Mouse (Mus musculus) midbrain, postnatal 0 days (tissue): ENCODE measurements at regions not wholly inside any gene's neighbourhood (a gene's known extent, or its start where the extent isn't known, plus 50 kb on each side); places are given as distances from the start of the nearest gene placed in this dataset.

Experiments
- ATAC-seq: fragments of 200-750 bp; cut with Nextera tagmentation; 2 replicates; pipeline ENCODE4 v1.8.0; 2017; ENCODE audit warnings: moderate number of reproducible peaks, mild to moderate bottlenecking, moderate TSS enrichment, moderate library complexity; ENCODE audit not compliant: low FRiP score
- DNase-seq: peaks from one replicate; pipeline ENCODE4 v3.0.0-alpha.2; 2015; ENCODE audit warnings: low spot score
- H3K27ac ChIP-seq: fragments of 300-500 bp; sonication (generic); 2 replicates; pipeline ENCODE4 v1.5.1; 2014; ENCODE audit warnings: low read depth, mild to moderate bottlenecking, low read length, mixed read lengths
- H3K27me3 ChIP-seq: fragments of 300-500 bp; sonication (generic); 2 replicates; pipeline ENCODE4 v1.6.1; 2014; ENCODE audit warnings: low read length, control low read depth, mixed read lengths; ENCODE audit not compliant: insufficient read depth
- H3K36me3 ChIP-seq: fragments of 300-500 bp; sonication (generic); 2 replicates; pipeline ENCODE4 v1.6.1; 2014; ENCODE audit warnings: low read length, control low read depth, mixed read lengths; ENCODE audit not compliant: insufficient read depth
- H3K4me1 ChIP-seq: fragments of 300-500 bp; sonication (generic); 2 replicates; pipeline ENCODE4 v1.6.1; 2014; ENCODE audit warnings: mild to moderate bottlenecking, control low read depth, antibody characterized with exemption, low read length, mixed read lengths; ENCODE audit not compliant: insufficient read depth
- H3K4me2 ChIP-seq: fragments of 300-500 bp; sonication (generic); 2 replicates; pipeline ENCODE4 v1.6.1; 2014; ENCODE audit warnings: low read depth, mild to moderate bottlenecking, low read length, mixed read lengths; ENCODE audit not compliant: poor library complexity, severe bottlenecking
- H3K4me3 ChIP-seq: fragments of 300-500 bp; sonication (generic); 2 replicates; pipeline ENCODE4 v1.5.1; 2014; ENCODE audit warnings: low read depth, mild to moderate bottlenecking, low read length, moderate library complexity
- H3K9ac ChIP-seq: fragments of 300-500 bp; sonication (generic); replicated peaks from 2 replicates; pipeline ENCODE4 v1.6.1; 2014; ENCODE audit warnings: mild to moderate bottlenecking, low read length, moderate library complexity, mixed read lengths; ENCODE audit not compliant: poor library complexity, severe bottlenecking
- H3K9me3 ChIP-seq: fragments of 300-500 bp; sonication (generic); 2 replicates; pipeline ENCODE4 v1.6.1; 2016; ENCODE audit warnings: low read length, control low read depth
- CTCF ChIP-seq: IDR thresholded peaks from 2 replicates; pipeline ENCODE4 v1.5.1; 2016; ENCODE audit warnings: antibody characterized with exemption, mild to moderate bottlenecking
- WGBS: fragments of 180-500 bp; shearing (Covaris S2); extraction: QIAGEN DNeasy Blood & Tissue Kit; methylation state at CpG from one replicate; pipeline ENCODE4 v1.1.7; 2014; 5-methylcytosine and 5-hydroxymethylcytosine counted together

GRCm38 (mm10) chr10:105899677-105900076 lies 58.5 kb upstream of the Mettl25 start:
- DNase-seq (peak; percentile 8), ATAC-seq (peak; percentile 60; the same call in 1 of the 2 replicates)
- H3K4me1 ChIP-seq, result 0 out of 2 replicates have a peak, but pooled peaks cover 7% of the 10 kb centered on the region
- no peak for TF ChIP-seq CTCF
- no peak overlapping the region for H3K9ac ChIP-seq
- H3K9me3 ChIP-seq, result no peaks in the 10 kb centered on the region
- WGBS, result 8% methylated on average over 1 of the region's 1 CpGs
- H3K4me3 ChIP-seq, result no peak overlapping the region
- H3K4me2 ChIP-seq, result no peak overlapping the region
- 0 out of 2 replicates have a peak overlapping the region, but pooled peaks have one; percentile 38 for H3K27ac ChIP-seq
- no peaks in the 10 kb centered on the region for H3K36me3 ChIP-seq
- H3K27me3 ChIP-seq, result no peaks in the 10 kb centered on the region

GRCm38 (mm10) chr10:105899225-105899624 lies 58.0 kb upstream of the Mettl25 start:
- TF ChIP-seq CTCF, result no peak
- 0 out of 2 replicates have a peak, but pooled peaks cover 7% of the 10 kb centered on the region for H3K4me1 ChIP-seq

More at GRCm38 (mm10) chr10:105899225-105899624, 58.0 kb upstream of the Mettl25 start:
- DNase-seq (no peak), ATAC-seq (no peak)
- no peaks in the 10 kb centered on the region for H3K9me3 ChIP-seq
- no peak overlapping the region for H3K9ac ChIP-seq
- no peak overlapping the region for H3K4me3 ChIP-seq
- H3K27me3 ChIP-seq, result no peaks in the 10 kb centered on the region
- no peak overlapping the region for H3K4me2 ChIP-seq
- H3K36me3 ChIP-seq, result no peaks in the 10 kb centered on the region
- WGBS, result 75% methylated on average over 4 of the region's 4 CpGs
- H3K27ac ChIP-seq, result no peak overlapping the region
